Mouse (Mus musculus) brown adipose tissue, adult 24 weeks (tissue): Measurements from ENCODE around the gene Adamts13. TPM values are rescaled to one million over a fixed set of nuclear protein-coding genes. Genes with fewer than 3 reads are reported as not detected.

ENCODE experiments used
- H3K27ac ChIP-seq: fragments of 200-500 bp; replicated peaks from 2 replicates; pipeline ENCODE4 v1.5.1; 2012; ENCODE audit warnings: low read depth, mild to moderate bottlenecking, low read length
- H3K4me1 ChIP-seq: fragments of 200-500 bp; 2 replicates; pipeline ENCODE4 v1.6.1; 2012; ENCODE audit warnings: low read length, mixed read lengths; ENCODE audit not compliant: control insufficient read depth, insufficient read depth, insufficient read length
- H3K4me3 ChIP-seq: fragments of 200-500 bp; 2 replicates; pipeline ENCODE4 v1.5.1; 2012; ENCODE audit warnings: low read depth, mild to moderate bottlenecking, low read length, moderate library complexity; ENCODE audit not compliant: insufficient read depth
- polyA plus RNA-seq: library from polyadenylated mRNA; stranded (reverse); fragments of >200 nt; gene quantifications from 2 replicates; pipeline ENCODE4 v1.2.4, GENCODE M21; 2012; ENCODE audit not compliant: missing spikeins, insufficient read depth, insufficient read length

The Adamts13 gene
- polyA plus RNA-seq, 1 experiment = not detected

DNA sequence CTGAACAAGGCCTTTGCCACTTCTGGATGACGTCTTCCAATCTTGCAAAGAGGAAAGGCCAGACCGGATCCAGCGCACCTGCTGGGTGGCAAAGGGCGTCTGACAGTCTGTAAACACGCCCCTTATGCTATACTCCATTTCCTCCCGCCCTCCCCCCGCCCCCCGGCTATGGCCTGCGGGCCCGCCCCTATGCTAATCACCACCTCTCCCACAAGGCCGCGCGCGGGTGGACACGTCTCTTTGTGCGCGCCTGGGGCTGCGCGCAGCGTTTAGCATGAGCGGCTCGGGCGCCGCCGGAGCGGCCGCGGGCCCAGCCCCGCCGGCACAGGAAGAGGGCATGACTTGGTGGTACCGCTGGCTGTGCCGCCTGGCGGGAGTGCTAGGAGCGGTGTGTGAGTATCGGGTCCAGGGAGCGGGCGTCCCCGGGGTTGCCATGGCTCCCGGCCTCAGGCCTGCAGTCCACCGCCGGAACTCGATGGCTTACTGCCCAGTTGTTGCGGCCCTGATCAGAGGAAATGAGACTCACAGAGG is 36.6 kb downstream of the Adamts13 start, which contains the start of gene Cacfd1:
Gene Cacfd1 (plus strand): TSS at position 213 of the 531 bp plus-strand sequence.
- peak within 1 kb of the TSS; percentile 100 for H3K4me3 ChIP-seq
- H3K27ac ChIP-seq = peak within 1 kb of the TSS; percentile 65
- peaks cover 7% of the 10 kb centered on the region for H3K4me1 ChIP-seq

DNA sequence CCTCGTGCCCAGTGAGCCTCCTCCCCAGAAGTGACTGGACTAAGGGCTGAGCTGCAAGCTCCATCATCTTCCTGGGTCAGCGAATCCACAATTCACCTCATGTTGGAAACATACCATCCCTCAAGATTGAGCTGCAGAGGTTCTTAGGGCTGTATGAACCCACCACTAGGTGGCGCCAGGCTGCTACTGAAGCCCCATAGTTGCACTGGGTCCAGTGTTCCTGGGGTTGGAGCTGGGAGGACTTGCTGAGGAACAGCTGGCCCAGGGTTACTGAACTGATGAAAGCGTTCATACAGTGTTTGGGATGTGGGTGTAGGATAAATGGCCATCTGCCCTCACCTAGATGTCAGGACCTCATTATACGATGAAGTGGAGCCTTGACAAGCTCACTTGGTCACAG is 44.6 kb downstream of the Adamts13 start:
- Histone ChIP-seq H3K4me3 (no peak overlapping the region), H3K4me1 (no peaks in the 10 kb centered on the region), H3K27ac (no peak overlapping the region)

DNA sequence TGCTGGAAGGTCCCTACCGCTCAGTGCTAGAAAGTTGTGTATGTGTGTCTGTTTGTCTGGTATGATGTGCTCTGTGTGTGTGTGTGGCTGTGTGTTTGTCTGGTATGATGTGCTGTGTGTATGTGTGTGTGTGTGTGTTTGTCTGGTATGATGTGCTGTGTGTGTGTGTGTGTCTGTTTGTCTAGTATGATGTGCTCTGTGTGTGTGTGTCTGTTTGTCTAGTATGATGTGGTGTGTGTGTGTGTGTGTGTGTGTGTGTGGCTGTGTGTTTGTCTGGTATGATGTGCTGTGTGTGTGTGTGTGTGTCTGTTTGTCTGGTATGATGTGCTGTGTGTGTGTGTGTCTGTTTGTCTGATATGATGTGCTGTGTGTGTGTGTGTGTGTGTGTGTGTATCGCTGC is 46.3 kb downstream of the Adamts13 start:
- no peak overlapping the region for H3K4me3 ChIP-seq
- no peaks in the 10 kb centered on the region for H3K4me1 ChIP-seq
- H3K27ac ChIP-seq = no peak overlapping the region

DNA sequence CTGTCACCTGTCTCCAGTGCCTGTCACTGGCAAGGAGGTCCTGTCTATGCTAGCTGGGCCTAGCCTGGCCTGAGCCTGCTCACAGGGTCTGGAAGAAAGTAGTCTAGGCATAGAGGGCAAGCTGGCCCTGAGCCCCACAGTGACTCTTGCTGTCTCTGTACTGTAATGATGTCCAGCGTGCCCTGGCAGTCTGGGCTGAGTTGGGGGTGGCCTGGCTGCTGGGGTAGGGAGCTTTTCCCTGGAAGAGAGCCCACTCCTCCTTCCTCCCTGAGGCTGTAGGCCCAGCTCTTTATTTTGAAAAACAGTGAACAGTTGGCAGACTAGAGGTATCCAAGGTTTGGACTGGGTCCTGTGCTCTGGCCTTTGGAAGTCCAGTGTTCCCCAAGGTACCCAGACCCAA is 47.9 kb downstream of the Adamts13 start:
- H3K4me3 ChIP-seq = no peak overlapping the region
- no peaks in the 10 kb centered on the region for H3K4me1 ChIP-seq
- no peak overlapping the region for H3K27ac ChIP-seq

DNA sequence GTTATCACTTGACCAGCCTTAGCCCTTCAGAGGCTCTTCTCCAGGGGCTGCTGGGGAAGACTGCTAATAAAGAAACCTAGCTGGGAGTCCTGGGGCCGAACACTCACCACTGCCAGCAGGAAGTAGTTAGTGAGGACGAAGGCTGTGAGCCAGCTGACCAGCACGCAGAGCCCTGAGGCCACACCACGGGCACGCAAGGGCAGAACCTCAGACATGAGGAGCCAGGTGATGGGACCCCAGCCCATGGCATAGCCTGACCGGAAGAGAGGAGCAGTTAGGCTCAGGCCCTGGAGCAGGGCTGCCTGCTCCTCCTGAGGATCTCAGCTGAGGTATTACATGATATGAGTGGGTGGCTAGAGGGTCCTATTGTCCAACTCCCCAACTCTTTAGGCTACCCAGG is 49.4 kb downstream of the Adamts13 start:
- Histone ChIP-seq H3K4me3 (no peak overlapping the region), H3K4me1 (no peaks in the 10 kb centered on the region), H3K27ac (no peak overlapping the region)

DNA sequence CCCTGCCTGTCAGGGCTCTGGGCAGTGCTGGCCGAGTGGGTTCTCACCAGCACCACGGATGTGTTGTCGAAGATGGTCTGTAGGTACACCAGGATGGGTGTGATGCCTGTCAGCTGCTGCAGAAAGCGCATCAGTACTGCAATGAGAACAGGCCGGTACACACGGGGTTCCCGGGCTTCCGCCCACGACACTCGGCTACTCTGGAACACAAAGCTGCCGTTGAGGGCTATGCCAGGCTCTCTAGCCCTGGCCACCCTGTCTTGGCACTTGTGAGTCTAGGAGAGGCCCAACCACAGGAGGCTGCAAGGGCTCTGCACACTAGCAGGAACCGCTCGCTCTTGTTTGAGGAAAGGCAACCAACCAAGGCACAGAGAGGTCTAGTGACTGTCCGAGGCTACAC is 50.9 kb downstream of the Adamts13 start:
- no peak overlapping the region for H3K27ac ChIP-seq
- H3K4me3 ChIP-seq = no peak overlapping the region
- no peaks in the 10 kb centered on the region for H3K4me1 ChIP-seq

DNA sequence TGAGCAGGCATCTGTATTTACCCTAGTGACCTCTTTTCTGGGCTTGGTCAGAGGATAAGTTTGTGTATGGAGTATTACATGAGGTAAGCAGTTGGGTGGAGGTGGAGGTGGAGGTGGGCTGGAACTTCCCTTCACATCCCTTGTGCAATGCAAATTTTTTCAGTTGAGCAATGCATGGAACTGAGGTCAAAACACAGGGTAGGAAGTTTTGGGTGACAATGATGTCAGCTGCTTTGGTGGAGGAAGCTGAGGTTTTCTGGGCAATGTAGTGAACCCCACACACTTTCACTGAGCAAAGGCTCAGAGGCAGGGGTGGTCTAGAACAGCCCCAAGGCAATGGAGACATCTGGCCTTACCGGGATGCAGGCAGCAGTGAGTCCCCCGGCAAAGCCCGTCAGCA is 52.3 kb downstream of the Adamts13 start:
- no peak overlapping the region for H3K27ac ChIP-seq
- no peaks in the 10 kb centered on the region for H3K4me1 ChIP-seq
- H3K4me3 ChIP-seq = no peak overlapping the region

DNA sequence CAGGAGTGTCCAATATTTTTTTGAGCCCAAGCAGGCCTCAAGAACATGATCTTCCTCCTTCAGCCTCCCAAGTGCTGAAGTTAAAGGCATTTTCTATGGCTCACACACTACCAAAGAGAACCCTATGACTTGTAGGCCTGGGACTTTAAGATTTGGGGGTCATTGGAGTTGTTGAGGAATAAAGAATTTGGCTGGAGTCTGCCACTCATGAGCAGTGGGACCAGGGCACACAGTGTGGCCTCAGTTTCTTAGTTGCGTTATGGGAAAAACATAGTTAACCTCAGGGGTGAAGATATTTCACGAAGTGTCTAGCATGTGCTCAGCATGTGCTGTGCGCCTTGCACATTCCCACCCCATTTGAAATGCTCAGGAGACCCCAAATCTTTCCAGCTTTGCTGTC is 53.1 kb downstream of the Adamts13 start:
- Histone ChIP-seq H3K27ac (no peak overlapping the region), H3K4me3 (no peak overlapping the region), H3K4me1 (no peaks in the 10 kb centered on the region)

DNA sequence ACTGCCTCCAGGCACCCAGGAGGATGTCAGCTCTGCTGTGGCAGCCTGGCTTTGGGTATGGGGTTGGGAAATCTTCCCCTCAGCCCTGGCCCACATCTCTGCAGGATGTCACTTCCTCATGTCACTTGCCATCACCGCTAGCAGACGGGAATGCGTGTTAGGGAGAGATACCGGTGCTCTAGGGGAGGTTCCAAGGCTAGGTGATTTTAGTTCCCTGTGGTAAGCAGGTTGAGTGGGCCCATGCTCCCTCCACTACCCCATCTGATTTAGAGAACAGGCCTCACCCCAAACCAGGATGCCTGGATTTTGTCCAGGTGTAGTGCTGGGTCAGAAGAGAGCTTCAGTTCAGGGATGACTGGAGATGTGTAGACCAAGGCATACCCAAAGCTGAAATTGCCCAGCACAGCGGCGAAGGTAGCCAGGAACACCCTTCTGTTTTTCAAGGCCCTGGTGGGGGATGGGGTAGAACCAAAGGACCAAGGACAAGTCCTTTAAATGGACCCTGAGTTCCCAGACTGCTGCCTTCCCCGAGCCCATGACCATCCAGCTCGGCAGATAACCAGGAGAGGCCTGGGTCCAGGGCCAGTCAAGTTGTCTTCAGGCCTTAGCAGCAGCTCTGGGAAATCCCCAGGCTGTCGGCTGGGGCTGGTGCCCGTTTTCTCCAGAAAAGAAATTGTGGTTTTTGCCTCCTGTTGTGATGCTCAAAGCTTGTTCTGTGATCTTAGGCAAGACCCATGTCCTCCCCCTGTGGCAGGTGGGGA is 53.8 kb downstream of the Adamts13 start:
- no peaks in the 10 kb centered on the region for H3K4me1 ChIP-seq
- H3K27ac ChIP-seq = no peak overlapping the region
- no peak overlapping the region for H3K4me3 ChIP-seq

DNA sequence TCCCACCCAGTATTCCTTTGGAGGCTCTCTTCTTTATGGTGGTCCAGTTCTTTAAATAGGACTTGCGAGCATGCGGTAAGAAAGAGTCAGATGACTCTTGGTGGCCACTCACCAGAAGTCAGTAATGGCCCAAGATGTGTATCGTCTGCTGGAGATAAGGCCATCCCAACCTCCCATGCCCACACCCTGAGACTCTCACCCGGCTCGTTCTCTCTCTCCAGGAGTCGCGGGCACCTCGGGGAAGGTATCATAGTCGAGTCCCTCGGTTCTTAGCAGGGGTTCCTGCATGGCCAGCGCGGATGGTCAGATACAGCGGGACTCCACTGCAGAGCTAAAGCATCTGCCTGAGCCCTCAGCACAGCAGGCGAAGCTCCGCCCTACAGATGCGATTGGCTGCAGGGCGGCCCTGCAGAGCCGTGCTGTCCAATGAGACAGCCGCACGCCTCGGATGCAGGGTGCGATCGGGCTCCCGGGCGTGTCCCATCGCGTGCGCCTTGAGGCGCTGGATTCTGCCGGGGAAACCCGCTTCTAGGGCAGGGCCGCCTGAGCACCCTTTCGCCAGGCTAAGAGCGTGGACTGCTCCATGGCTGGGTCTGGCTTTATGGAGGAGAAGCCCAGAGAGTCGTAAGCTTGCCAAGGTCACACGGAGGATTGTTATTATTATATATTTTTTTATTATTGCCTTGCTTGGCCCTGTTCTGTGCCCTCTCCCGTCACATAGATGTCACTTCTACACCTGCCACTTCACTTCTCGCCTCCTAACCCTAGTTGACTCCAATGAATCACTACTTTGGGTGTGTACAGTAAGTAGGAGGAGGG is 54.6 kb downstream of the Adamts13 start, which contains the start of gene Slc2a6:
Gene Slc2a6 (minus strand): TSS at position 381 of the 819 bp plus-strand sequence.
- Histone ChIP-seq H3K4me1 (no peaks in the 10 kb centered on the region), H3K27ac (no peak within 1 kb of the TSS), H3K4me3 (no peak within 1 kb of the TSS)

DNA sequence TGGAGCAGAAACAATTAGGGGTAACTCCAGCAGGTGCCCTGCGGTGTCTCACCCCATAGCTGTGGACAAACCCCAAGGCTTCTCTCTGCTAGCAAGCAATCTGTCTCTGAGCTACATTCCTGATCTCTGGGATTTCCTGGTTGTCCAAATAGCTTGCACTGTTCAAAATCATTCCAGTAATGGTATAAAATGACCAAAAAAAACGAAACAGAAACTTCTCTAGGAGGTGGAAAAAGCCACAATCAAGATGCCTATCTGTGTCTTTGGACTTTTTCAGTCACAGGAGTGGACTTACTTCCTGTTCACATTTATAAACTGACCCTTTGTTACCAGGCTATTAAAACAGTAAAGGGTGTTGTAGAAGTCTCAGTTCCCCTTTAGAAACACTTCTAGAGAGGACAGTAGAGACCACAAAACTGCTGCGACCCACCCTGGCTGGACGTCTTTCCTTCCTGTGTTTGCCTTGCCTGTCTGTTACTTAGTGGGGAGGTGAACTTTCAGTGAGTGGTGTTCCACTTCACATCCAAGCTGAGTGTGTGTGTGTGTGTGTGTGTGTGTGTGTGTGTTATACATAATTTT is 55.3 kb downstream of the Adamts13 start:
- no peak overlapping the region for H3K4me3 ChIP-seq
- no peak overlapping the region for H3K27ac ChIP-seq
- no peaks in the 10 kb centered on the region for H3K4me1 ChIP-seq

DNA sequence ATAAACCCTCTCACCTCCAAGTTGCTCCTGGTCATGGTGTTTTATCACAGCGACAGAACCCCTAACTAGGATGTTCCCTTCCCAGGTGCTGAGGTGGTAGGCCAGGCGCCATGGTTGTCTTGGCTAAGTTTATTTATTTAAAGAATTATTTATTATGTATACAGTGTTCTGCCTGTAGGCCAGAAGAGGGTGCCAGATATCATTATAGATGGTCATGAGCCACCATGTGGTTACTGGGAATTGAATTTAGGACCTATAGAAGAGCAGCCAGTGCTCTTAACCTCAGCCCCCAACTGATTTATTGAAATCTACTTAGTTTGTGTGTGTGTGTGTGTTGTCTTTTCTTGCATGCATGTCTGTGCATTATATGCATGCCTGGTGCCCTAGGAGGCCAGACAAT is 59.1 kb downstream of the Adamts13 start:
- no peaks in the 10 kb centered on the region for H3K4me1 ChIP-seq
- no peak overlapping the region for H3K4me3 ChIP-seq

DNA sequence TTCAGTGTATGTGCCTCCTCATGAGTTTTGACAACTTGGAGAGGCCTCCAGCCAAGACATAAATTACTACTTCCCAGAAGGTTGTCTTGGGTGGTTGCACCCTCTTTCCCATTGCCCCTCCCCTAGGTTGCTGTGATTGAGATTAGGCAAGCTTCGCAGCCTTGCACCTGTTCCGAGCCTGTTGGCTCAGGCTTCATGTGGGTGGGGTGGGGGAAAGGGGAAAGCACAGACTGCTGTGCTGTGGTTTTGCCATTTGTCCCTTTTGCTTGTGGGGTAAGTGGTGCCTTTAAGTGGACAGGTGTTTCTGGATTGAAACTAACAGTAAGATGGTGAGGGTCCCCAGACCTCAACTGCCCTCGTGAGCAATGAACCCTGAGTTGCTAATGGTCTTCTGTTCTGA is 62.8 kb downstream of the Adamts13 start:
- Histone ChIP-seq H3K27ac (no peak overlapping the region), H3K4me3 (no peak overlapping the region), H3K4me1 (no peaks in the 10 kb centered on the region)

More for the DNA sequence above, 59.1 kb downstream of the Adamts13 start:
- no peak overlapping the region for H3K27ac ChIP-seq

DNA sequence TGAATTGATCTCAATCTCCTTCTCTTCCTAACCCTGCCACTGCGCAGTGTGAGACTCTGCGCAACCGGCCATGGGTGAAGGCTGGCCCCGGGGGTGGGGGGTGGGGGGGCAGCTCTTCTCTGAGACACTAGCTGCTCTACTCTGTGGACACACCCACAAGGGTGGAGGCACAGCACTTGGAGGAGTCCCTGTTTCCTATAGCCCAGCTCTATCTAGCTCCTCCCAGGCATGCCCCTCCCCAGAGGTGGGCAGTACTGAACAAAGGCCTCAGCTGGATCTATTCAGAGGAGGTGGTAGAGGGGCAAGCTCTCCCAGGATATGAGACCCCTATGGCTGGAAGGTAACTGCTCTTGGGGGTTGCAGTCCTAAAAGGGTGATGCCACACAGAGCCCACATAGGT is 63.8 kb downstream of the Adamts13 start:
- no peak overlapping the region for H3K4me3 ChIP-seq
- no peak overlapping the region for H3K27ac ChIP-seq
- H3K4me1 ChIP-seq = peaks cover 3% of the 10 kb centered on the region; the same call in 1 of the 2 replicates

DNA sequence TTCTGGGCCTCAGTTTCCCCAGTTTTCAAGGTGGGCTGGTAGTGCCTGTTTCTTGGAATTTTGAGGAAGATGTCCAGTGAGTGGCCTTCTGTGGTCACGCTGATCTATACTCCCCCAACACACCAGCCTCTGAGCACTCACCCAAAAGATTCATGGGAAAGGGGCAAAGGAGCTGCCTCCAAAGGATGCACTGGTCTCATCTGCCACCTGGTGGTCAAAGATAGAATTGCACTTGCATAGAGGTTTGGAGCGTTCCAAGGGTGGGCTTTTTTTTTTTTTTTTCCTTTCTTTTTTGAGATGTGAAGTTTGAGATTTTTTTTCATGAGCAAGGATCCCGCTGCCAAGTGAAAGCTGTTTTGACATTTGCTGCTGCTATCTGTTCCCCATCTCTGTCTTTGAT is 65.4 kb downstream of the Adamts13 start:
- H3K4me3 ChIP-seq = no peak overlapping the region
- no peak overlapping the region for H3K27ac ChIP-seq
- H3K4me1 ChIP-seq = peaks cover 3% of the 10 kb centered on the region; the same call in 1 of the 2 replicates
